Mouse (Mus musculus): ENCODE data around the gene Mtnr1b.
A peak's percentile ranks its signal among the peaks of the same experiment; 100 is the strongest.
"Not testable (repeated sequence)": the region's sequence is repeated elsewhere in the genome, so short reads cannot be mapped to it uniquely, and the experiment has no call there.

Gene Mtnr1b

DNA sequence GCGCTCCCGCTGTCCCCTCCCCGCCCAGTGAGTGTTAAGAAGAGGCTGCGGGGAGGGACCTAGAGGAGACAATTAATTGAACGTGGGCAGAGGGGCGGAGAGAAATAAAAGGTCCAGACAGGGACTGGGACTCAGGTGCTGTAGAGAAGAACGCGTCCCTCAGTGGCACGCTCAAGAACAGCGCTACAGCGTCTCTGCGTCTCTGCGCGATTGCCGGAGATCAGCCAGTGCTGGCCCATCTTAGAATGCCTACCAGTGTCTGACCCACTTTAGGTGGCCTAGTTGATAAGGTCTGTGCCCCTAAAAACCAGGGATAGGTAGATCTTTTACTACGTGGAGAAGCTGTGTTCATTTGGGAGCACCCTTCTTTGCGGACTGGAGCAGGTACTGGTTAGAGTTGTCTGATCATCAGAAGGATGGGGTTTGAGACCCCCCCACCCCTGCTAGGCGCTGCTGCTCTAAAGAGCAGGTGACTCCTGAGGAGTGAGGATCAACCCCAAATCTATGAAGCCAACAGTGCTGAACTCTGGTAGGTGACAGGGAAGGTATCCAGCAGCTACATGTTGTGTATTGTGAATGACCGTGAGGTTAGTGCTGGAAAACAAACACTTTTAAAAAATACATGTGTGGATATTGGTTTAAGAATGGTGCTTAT, at the start of gene Mtnr1b:
Mtnr1b (minus strand) TSS at position 51 of the 655 bp plus-strand sequence.
- DNase-seq (ENCODE audit: low read depth, low spot score): no peak

DNA sequence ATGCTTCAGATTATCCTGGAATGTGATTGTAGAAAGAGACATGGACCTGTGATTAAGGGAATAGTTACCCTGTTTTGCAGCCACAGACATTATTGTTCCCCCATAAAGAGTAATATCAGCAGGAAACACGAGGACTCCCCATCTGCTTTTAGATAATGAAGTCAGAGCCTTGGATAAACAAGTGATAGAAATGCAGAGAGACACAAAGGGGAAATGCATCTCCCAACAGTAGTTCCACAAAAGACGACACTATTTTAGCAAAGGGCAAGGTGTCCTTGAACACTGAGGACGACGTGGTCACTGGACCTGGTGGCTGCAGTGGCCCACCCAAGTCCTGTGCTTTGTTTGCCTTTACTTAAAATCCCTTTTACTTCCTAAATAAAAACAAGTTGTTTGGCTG, 45.9 kb upstream of the Mtnr1b start:
- DNase-seq (ENCODE audit: low read depth, low spot score): no peak

GRCm38 (mm10) chr9:15919373-15920005, 45.1 kb upstream of the Mtnr1b start:
- DNase-seq (ENCODE audit: low read depth, low spot score): peak; percentile 26

DNA sequence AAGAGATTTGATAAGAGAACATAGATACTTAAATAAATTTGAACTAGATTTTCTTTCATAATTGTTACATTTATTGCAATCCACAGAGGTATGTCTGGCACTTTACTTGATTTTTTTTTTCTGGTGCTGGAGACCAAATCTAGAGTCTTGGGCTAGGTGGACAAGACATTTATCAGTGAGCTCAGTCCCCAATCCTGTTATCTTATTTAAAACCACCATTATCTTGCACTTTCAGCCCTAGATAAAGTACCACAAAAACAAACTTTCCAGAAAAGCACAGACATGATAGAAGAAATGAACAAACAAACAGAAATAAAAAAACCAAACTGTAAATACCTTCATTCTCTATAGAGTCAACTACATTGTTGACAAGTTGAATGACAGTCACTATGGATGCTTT, 42.2 kb upstream of the Mtnr1b start:
- no peak for DNase-seq (ENCODE audit: low read depth, low spot score)

GRCm38 (mm10) chr9:15912735-15913134, 38.4 kb upstream of the Mtnr1b start:
- no peak for DNase-seq (ENCODE audit: low read depth, low spot score)

DNA sequence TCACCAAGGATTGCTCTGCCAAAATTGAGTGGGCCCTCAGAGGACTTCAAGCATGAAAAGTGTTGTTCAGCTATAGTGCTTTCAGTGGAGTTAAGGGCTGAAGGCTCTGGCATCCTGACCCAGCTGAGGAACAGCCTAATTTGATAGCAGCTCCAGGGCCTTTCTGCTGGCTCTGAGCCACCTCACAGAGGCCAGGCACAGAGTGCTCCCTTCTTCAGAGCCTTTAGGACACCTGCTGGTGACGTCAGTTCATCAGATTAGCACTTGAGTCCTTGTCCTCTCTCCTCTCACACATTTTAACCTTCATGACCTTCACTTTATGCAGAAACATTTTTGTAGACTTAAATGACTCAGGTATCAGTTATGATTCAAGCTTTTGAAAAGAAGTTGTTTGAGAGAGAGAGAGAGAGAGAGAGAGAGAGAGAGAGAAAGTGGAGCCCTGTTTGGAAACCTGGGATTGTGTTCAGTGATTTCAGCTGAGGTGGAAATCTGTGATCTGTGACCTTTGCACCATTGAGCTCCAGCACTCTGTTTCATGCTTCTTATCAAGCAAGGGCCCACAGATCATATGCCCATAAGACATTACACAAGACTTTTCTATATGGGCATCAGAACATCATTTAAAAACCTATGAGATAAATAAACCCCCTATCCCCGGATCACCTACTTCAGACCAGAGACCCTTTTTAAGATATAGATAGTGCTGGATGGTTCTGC, 35.2 kb upstream of the Mtnr1b start:
- DNase-seq (ENCODE audit: low read depth, low spot score): no peak

- DNase-seq (ENCODE audit: low read depth, low spot score): no peak
Measured at GRCm38 (mm10) chr9:15903948-15904750, 29.8 kb upstream of the Mtnr1b start.

- DNase-seq (ENCODE audit: low read depth, low spot score): no peak
Measured at GRCm38 (mm10) chr9:15898112-15898511, 23.8 kb upstream of the Mtnr1b start.

GRCm38 (mm10) chr9:15886756-15887155, 12.4 kb upstream of the Mtnr1b start:
- no peak for DNase-seq (ENCODE audit: low read depth, low spot score)

DNA sequence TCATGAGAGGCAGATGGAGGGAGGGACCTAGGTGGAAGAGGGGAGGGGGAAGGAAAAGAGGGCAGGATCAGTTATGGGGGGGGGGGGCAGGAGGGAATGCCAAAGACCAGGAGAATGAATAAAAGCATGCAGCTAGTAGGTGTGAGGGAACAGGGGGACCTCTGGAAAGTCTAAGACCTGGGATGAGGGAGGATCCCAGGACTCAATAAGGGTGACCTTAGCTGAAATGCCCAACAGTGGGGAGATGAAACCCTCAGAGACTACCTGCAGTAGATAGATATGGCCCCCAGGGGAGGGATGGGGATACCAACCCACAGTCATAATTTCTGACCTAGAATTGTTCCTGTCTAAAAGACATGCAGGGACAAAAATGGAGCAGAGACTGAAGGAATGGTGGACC, 6.4 kb upstream of the Mtnr1b start:
- no peak for DNase-seq (ENCODE audit: low read depth, low spot score)

DNA sequence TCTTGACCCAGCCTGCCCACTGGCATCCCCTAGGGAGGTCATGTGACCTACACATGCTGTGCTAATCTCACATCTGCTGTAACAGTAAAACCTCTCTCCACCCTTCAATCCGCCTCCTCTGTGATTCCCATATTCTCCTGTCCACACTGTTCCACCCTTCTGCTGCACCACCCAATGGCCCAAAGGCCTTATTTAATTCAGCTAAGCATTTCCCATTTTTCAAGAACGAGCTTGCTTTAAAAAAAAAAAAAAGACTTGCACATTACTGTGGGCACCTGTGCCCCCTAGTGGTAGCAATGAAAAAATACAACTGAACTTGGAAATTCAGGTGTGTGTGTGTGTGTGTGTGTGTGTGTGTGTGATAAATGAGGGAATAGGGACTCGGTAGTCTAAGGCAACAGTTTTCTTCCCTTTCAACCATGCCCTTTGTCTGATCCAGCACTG, 5.8 kb upstream of the Mtnr1b start:
- no peak for DNase-seq (ENCODE audit: low read depth, low spot score)

- no peak for DNase-seq (ENCODE audit: low read depth, low spot score)
Measured at GRCm38 (mm10) chr9:15870013-15870412, 4.3 kb downstream of the Mtnr1b start.

- no peak for DNase-seq (ENCODE audit: low read depth, low spot score)
Measured at GRCm38 (mm10) chr9:15869456-15869855, 4.9 kb downstream of the Mtnr1b start.

- no peak for DNase-seq (ENCODE audit: low read depth, low spot score)
Measured at GRCm38 (mm10) chr9:15866280-15867072, 7.9 kb downstream of the Mtnr1b start.

DNA sequence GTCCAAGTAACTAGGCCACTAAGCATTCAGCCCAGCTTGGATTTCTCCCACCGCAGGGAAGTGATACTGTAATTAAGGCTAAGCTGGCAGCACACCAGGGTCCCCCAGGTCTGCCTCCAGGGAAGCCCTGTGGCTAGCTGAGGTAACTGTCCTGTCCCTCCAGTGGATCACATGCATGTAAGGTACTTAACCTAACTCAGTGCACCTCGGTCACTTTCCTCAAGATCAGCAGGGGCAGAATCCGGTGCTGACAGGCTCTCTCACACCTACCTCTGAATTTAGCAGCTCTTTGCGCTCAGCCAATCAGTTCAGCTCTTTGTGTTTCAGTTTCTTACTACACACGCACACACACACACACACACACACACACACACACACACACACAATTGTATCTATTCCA, 13.0 kb downstream of the Mtnr1b start:
- DNase-seq (ENCODE audit: low read depth, low spot score): no peak

DNA sequence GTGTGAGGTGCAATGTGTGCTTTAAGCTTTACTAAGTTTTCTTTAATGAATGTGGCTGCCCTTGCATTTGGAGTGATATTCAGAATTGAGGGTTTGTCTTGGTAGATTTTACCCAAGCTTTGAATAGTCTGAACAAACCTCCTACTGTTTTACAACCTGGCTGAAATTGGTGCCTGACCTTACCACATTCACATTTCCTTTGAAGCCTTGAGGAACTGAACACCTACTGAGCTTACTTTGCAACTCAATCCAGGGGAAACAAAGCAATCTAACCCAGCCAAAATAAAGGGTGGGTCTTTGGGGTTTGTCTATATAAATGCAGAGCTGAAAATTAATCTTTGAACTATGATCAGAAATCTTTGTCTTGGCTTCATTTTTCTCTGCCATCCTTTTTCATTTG, 23.6 kb downstream of the Mtnr1b start:
- no peak for DNase-seq (ENCODE audit: low read depth, low spot score)

GRCm38 (mm10) chr9:15845390-15845789, 29.0 kb downstream of the Mtnr1b start:
- no peak for DNase-seq (ENCODE audit: low read depth, low spot score)

DNA sequence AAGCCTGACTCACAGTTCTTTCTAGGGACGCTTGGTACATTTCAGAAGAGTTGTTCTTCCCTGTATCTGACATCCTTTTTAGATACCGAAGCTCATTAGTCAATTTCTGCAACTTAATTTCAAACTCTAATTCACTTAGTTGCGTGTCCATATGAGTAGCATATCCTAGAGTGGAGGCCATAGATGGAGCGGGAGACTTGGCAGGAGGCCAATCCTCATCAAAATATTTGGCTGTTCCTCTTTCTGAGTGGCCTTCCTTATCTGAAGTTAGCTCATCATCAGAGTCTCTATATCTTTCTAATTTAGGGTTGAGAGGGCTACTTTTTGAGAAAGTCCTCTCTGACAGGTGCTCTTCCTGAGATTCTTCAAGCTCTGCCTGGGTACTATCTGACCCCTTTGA, 29.4 kb downstream of the Mtnr1b start:
- DNase-seq (ENCODE audit: low read depth, low spot score): not testable (repeated sequence)

DNA sequence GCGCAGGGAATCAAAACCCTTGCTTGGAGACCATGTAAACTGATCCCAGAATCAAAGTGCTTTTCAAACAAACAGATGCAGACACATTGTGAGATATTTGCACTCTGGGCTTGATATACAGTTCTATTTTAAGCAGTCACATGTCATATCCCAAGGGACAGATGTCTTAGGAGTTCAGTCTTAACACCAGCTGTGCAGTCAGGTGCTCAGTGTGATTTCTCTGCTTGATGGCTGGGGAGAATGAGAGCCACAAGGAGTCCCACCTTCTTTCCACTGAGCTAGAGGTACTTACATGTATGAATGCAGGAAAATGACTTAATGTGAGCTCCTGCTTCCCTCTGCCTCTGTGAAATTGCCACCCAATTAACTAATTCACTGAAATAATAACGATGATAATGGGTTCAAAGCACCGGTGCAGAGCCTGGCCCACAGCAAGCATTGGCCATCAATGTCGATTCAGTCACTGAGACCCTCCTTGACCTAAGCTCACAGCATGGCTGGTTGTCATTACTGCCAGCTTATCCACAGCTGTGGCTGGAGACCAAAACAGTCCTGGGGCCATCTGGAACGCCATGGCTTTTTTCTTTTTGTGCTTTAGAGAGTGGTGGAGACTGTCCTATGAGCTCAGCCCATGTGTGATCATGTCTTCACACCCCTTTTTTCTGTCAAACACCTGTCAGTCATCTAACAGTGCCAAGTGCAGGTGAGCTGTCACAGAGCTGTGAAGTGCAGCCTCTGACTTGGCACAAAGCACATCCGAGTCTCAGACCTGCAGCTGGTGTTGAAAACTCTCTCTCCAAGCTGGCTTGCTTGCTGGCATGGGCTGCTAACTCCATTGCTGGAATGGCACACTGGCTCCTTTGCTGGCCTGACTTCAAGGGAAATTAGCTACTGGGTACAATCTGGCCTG, 61.1 kb downstream of the Mtnr1b start:
- DNase-seq (ENCODE audit: low read depth, low spot score): peak; percentile 47

- DNase-seq (ENCODE audit: low read depth, low spot score): no peak
Measured at GRCm38 (mm10) chr9:15804296-15804695, 70.1 kb downstream of the Mtnr1b start.

All from brain, embryonic 18.5 days (tissue).